Mouse (Mus musculus) lung, adult 2 months (tissue): Measurements from ENCODE around the gene Cdc42bpa.

Experiments
- CTCF ChIP-seq: fragments of 200-500 bp; IDR thresholded peaks from 2 replicates; pipeline ENCODE4 v1.5.1; 2011; ENCODE audit warnings: mild to moderate bottlenecking, low read length, control low read depth; ENCODE audit not compliant: insufficient read depth
- POLR2A ChIP-seq: fragments of 200-500 bp; IDR thresholded peaks from 2 replicates; pipeline ENCODE4 v1.6.1; 2011; ENCODE audit warnings: low read depth, mild to moderate bottlenecking, control low read depth, low read length, borderline replicate concordance; ENCODE audit errors: extremely low read depth

- TF ChIP-seq CTCF, result no peak
- no peak for TF ChIP-seq POLR2A
Measured at GRCm38 (mm10) chr1:180181304-180181965, 221.2 kb downstream of the Cdc42bpa start.
